In genomic region chr16:32824061-32824460, GRCm38 (mm10) we compare ENCODE assay signal across 37 mouse cellular contexts. TPM values are rescaled to one million over a fixed set of nuclear protein-coding genes. Genes with fewer than 3 reads are reported as not detected.
"Had no signal": no experiment of that assay in that cellular context is flagged by ENCODE, and none has a peak within 500 bp of the region (broad histone marks: within the 10 kb centered on the region; RNA-seq: fewer than 3 reads in every experiment).

No protein-coding gene starts in this region.

- H3K9me3 ChIP-seq: embryonic facial prominence, embryonic 10.5 days; embryonic facial prominence, embryonic 12.5 days; embryonic facial prominence, embryonic 13.5 days; embryonic facial prominence, embryonic 15.5 days; forebrain, embryonic 10.5 days; forebrain, embryonic 12.5 days; forebrain, embryonic 13.5 days; forebrain, embryonic 15.5 days had no signal

- ATAC-seq: forebrain, embryonic 13.5 days; forebrain, embryonic 14.5 days; forebrain, embryonic 15.5 days; forebrain, embryonic 16.5 days; forebrain, postnatal 0 days had no signal

- H3K27me3 ChIP-seq: embryonic facial prominence, embryonic 12.5 days; embryonic facial prominence, embryonic 13.5 days; embryonic facial prominence, embryonic 15.5 days; forebrain, embryonic 12.5 days; forebrain, embryonic 13.5 days; forebrain, embryonic 15.5 days had no signal

- DNase-seq: cerebellum, adult 2 months; cerebellum, adult 8-10 months; cerebellum, adult 9-10 months; cerebellum, adult 9-11 months; cerebellum, postnatal 10 days; cerebellum, postnatal 14 days; cerebellum, postnatal 25 days; cerebellum, postnatal 36 days; embryo, embryonic 11 days; forebrain, postnatal 0 days; gastrocnemius, postnatal 10 days; gastrocnemius, postnatal 14 days; gastrocnemius, postnatal 36 days; heart, adult 18-20 months; heart, adult 2 months had no signal

- H3K9ac ChIP-seq: embryonic facial prominence, embryonic 12.5 days; embryonic facial prominence, embryonic 13.5 days; embryonic facial prominence, embryonic 15.5 days; forebrain, embryonic 12.5 days; forebrain, embryonic 13.5 days; forebrain, embryonic 15.5 days; forebrain, postnatal 0 days had no signal

- H3K4me1 ChIP-seq: embryonic facial prominence, embryonic 12.5 days; embryonic facial prominence, embryonic 13.5 days; embryonic facial prominence, embryonic 15.5 days; forebrain, embryonic 10.5 days; forebrain, embryonic 12.5 days; forebrain, embryonic 13.5 days; forebrain, embryonic 15.5 days had no signal

- H3K4me2 ChIP-seq: embryonic facial prominence, embryonic 12.5 days; embryonic facial prominence, embryonic 13.5 days; embryonic facial prominence, embryonic 15.5 days; forebrain, embryonic 12.5 days; forebrain, embryonic 13.5 days; forebrain, embryonic 15.5 days had no signal

- H3K4me3 ChIP-seq: embryonic facial prominence, embryonic 10.5 days; embryonic facial prominence, embryonic 12.5 days; embryonic facial prominence, embryonic 13.5 days; embryonic facial prominence, embryonic 15.5 days; erythroblast, embryonic 14.5 days; forebrain, embryonic 10.5 days; forebrain, embryonic 12.5 days; forebrain, embryonic 13.5 days; forebrain, embryonic 15.5 days; heart, adult 2 months had no signal

- H3K27ac ChIP-seq: embryonic facial prominence, embryonic 10.5 days; embryonic facial prominence, embryonic 12.5 days; embryonic facial prominence, embryonic 13.5 days; embryonic facial prominence, embryonic 15.5 days; forebrain, embryonic 10.5 days; forebrain, embryonic 12.5 days; forebrain, embryonic 13.5 days; forebrain, embryonic 15.5 days; heart, adult 2 months had no signal

RNA-seq across cellular contexts. Expression of gene Smbd1, which starts 13.8 kb away (rescaled TPM):
- total RNA-seq: common myeloid progenitor, adult 5-6 weeks; forebrain, postnatal 0 days; gastrocnemius, adult 8-10 months; gastrocnemius, postnatal 10 days; gastrocnemius, postnatal 14 days; gastrocnemius, postnatal 25 days; gastrocnemius, postnatal 36 days; gastrocnemius, postnatal 4 days; granulocyte monocyte progenitor cell, adult 5-6 weeks; heart, adult 18-20 months; heart, adult 2 months; heart, adult 8-10 months had no signal
- polyA plus RNA-seq: cerebellum, adult 2 months; cortical plate, adult 2 months; embryonic facial prominence, embryonic 10.5 days; embryonic facial prominence, embryonic 11.5 days; embryonic facial prominence, embryonic 12.5 days; embryonic facial prominence, embryonic 13.5 days; embryonic facial prominence, embryonic 14.5 days; embryonic facial prominence, embryonic 15.5 days; erythroblast, embryonic 14.5 days; forebrain, embryonic 10.5 days; forebrain, embryonic 11.5 days; forebrain, embryonic 12.5 days; forebrain, embryonic 13.5 days; forebrain, embryonic 14.5 days; forebrain, embryonic 15.5 days; forebrain, embryonic 16.5 days; forebrain, postnatal 0 days; frontal cortex, adult 2 months; heart, adult 2 months had no signal

RNA-seq across cellular contexts. Expression of gene Muc20, which starts 26.8 kb away (rescaled TPM):
- total RNA-seq: common myeloid progenitor, adult 5-6 weeks; forebrain, postnatal 0 days; granulocyte monocyte progenitor cell, adult 5-6 weeks had no signal
- polyA plus RNA-seq: cerebellum, adult 2 months; cortical plate, adult 2 months; embryonic facial prominence, embryonic 10.5 days; embryonic facial prominence, embryonic 11.5 days; embryonic facial prominence, embryonic 12.5 days; embryonic facial prominence, embryonic 13.5 days; forebrain, embryonic 10.5 days; forebrain, embryonic 11.5 days; forebrain, embryonic 12.5 days; forebrain, embryonic 13.5 days; forebrain, embryonic 14.5 days; forebrain, embryonic 15.5 days; forebrain, embryonic 16.5 days; forebrain, postnatal 0 days; frontal cortex, adult 2 months had no signal
